Mouse (Mus musculus) layer of hippocampus, adult 2 months (tissue): Measurements from ENCODE around the gene Slc26a3. TPM values are rescaled to one million over a fixed set of nuclear protein-coding genes. Genes with fewer than 3 reads are reported as not detected.

Experiments
- DNase-seq, 2 experiments: peaks; one replicate each; pipeline ENCODE4 v3.0.0; 2022; ENCODE audit warnings: low spot score in 2 of 2
- H3K27ac ChIP-seq: fragments of 200-600 bp; 2 replicates; pipeline ENCODE4 v1.8.1; 2022
- H3K4me3 ChIP-seq: fragments of 200-600 bp; 2 replicates; pipeline ENCODE4 v1.8.1; 2022; ENCODE audit warnings: mild to moderate bottlenecking
- CTCF ChIP-seq: fragments of 200-600 bp; conservative IDR thresholded peaks from 2 replicates; pipeline ENCODE4 v1.8.1; 2022; ENCODE audit warnings: antibody characterized with exemption, mild to moderate bottlenecking, moderate library complexity
- total RNA-seq, 2 experiments: library from RNA; stranded (reverse); gene quantifications; 2 replicates each; pipeline ENCODE4 v1.2.3; 2021

Slc26a3 gene
- total RNA-seq, 2 experiments from 2014 or later: 0.15 to 0.56 TPM

- DNase-seq: no peak
- Histone ChIP-seq H3K27ac (no peak overlapping the region), H3K4me3 (no peak overlapping the region)
- no peak for TF ChIP-seq CTCF
Observed at GRCm38 (mm10) chr12:31382451-31382850, 8.2 kb upstream of the Slc26a3 start.

DNA sequence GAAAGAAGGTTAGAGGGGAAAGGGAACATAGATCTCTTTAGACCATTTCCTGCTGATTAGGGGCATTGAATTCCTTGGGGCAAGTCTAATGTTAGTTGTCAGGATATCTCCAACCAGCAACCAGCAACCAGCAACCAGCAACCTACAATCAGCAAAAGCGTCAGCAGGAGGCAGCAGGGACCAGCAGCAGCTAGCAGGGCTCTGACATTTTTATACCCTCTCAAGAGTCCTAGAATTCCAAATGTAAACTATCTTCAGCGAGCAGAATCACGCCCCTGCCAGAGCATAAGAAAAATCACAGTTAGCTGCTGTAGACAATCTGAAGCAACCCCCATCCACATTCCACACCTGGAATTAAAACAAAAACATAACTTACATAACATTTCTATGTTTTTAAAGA, 3.4 kb upstream of the Slc26a3 start:
- no peak for TF ChIP-seq CTCF
- DNase-seq: no peak
- no peak overlapping the region for H3K27ac ChIP-seq
- H3K4me3 ChIP-seq: no peak overlapping the region

DNA sequence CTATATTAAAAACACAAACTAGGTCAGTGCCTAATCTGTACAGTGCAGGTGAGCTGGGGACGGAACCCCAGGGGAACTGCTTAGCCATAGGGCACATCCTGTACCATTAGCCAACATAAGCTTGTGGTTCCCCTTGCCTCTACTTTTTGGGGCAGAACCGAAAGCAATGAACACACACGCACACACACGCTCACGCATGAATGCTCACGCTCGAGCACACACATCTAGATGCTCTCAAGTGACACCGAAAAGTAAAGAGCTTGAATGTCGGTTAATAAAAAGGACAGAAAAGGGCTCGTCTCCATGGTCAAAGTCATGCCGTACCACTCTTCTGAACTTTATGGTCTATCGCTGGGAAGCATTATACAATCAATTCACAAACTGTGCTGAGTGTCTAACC, 1.0 kb downstream of the Slc26a3 start:
- TF ChIP-seq CTCF: no peak
- H3K27ac ChIP-seq: no peak overlapping the region
- H3K4me3 ChIP-seq: no peak overlapping the region
- no peak for DNase-seq

GRCm38 (mm10) chr12:31395895-31396294, 5.2 kb downstream of the Slc26a3 start:
- no peak for TF ChIP-seq CTCF
- no peak overlapping the region for H3K27ac ChIP-seq
- no peak for DNase-seq
- no peak overlapping the region for H3K4me3 ChIP-seq

GRCm38 (mm10) chr12:31397709-31398108, 7.0 kb downstream of the Slc26a3 start:
- DNase-seq: no peak
- Histone ChIP-seq H3K4me3 (no peak overlapping the region), H3K27ac (no peak overlapping the region)
- TF ChIP-seq CTCF: no peak

GRCm38 (mm10) chr12:31400821-31401220, 10.2 kb downstream of the Slc26a3 start:
- TF ChIP-seq CTCF: no peak
- DNase-seq: no peak
- Histone ChIP-seq H3K4me3 (no peak overlapping the region), H3K27ac (no peak overlapping the region)

- Histone ChIP-seq H3K27ac (no peak overlapping the region), H3K4me3 (no peak overlapping the region)
- no peak for DNase-seq
- TF ChIP-seq CTCF: peak; percentile 22
Observed at GRCm38 (mm10) chr12:31401930-31402329, 11.3 kb downstream of the Slc26a3 start.

DNA sequence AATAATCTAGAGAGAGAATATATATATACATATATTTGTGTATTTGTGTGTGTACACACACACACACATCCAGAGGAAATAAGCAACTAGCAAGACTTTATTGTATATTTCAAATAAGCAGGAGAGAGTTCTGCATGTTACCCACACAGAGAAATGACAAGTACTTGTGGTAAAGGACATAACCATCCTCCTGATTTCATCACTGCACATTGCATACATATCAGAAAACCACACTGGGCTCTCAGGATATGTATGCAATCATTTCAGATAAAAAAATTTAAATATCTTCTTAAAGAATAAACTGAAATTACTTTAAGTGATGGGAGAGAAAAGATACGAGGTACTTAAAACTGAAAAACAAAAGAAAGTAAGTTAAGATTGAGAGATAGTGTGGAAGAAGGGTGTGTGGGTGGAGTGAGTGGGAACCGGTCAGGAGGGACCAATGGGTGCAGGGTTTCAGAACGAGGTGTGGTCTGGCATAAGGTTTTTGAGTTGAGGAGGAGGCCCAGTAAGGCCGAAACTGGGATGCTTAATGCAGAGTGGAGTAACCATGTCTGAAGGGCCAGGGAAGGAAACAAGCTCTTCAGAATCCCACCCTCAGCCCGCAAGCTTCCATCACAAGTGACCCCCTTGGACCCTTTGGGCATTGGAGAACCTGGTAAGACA, 14.0 kb downstream of the Slc26a3 start:
- H3K27ac ChIP-seq: no peak overlapping the region
- no peak for TF ChIP-seq CTCF

GRCm38 (mm10) chr12:31415971-31416370, 25.3 kb downstream of the Slc26a3 start:
- TF ChIP-seq CTCF: no peak
- Histone ChIP-seq H3K27ac (no peak overlapping the region), H3K4me3 (no peak overlapping the region)
- no peak for DNase-seq

More for the DNA sequence above, 14.0 kb downstream of the Slc26a3 start:
- DNase-seq: no peak
- H3K4me3 ChIP-seq: no peak overlapping the region

DNA sequence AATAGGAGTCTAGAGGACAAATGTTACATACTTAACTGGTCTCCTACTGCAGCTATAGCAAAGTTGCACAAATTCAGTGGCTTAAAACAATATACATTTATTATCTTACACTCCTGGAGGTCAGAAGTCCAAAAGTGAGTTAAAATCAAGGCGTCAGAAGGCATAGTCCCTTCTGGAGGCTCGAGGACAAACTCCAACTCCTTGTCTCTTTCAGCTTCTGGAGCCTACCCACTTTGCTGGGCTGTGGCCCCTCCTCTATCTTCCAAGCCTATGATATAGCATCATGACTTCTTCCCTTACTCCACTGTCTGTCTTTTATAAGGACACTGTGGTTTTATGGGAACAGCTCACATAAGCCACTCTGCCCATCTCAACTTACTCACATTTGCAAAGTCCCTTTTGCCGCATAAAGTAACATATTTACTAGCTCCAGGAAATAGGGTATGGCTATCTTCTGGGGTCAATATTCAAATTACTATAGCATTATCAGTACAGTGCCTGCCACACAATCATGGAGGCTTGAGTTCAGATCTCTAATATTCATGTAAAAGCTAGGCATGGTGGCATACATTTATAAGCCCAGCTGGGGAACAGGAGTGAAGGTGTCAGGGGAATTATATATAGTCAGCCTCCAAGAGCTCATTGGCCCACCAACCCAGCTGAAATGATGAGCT, 31.4 kb downstream of the Slc26a3 start:
- H3K27ac ChIP-seq: no peak overlapping the region
- no peak for TF ChIP-seq CTCF
- H3K4me3 ChIP-seq: no peak overlapping the region
- DNase-seq: no peak

- Histone ChIP-seq H3K27ac (no peak overlapping the region), H3K4me3 (no peak overlapping the region)
- no peak for DNase-seq
- no peak for TF ChIP-seq CTCF
Observed at GRCm38 (mm10) chr12:31437791-31438190, 47.1 kb downstream of the Slc26a3 start.

GRCm38 (mm10) chr12:31439612-31440011, 48.9 kb downstream of the Slc26a3 start:
- DNase-seq: no peak
- Histone ChIP-seq H3K27ac (no peak overlapping the region), H3K4me3 (no peak overlapping the region)
- no peak for TF ChIP-seq CTCF

- TF ChIP-seq CTCF: no peak
- DNase-seq: no peak
- Histone ChIP-seq H3K4me3 (no peak overlapping the region), H3K27ac (no peak overlapping the region)
Observed at GRCm38 (mm10) chr12:31444131-31444546, 53.5 kb downstream of the Slc26a3 start.

GRCm38 (mm10) chr12:31444827-31445226, 54.2 kb downstream of the Slc26a3 start:
- Histone ChIP-seq H3K4me3 (no peak overlapping the region), H3K27ac (no peak overlapping the region)
- TF ChIP-seq CTCF: no peak
- DNase-seq: no peak
